Mouse (Mus musculus): ENCODE data around the gene Arsa.
"Not testable (repeated sequence)": the region's sequence is repeated elsewhere in the genome, so short reads cannot be mapped to it uniquely, and the experiment has no call there.

The Arsa gene

GRCm38 (mm10) chr15:89452906-89453864, 24.0 kb downstream of the Arsa start:
- DNase-seq = peak; percentile 77

GRCm38 (mm10) chr15:89442486-89443070, 34.6 kb downstream of the Arsa start:
- no peak for DNase-seq

- no peak for DNase-seq
Measured at GRCm38 (mm10) chr15:89435878-89436277, 41.3 kb downstream of the Arsa start.

GRCm38 (mm10) chr15:89434136-89434535, 43.1 kb downstream of the Arsa start:
- no peak for DNase-seq

- no peak for DNase-seq
Measured at GRCm38 (mm10) chr15:89432946-89433345, 44.3 kb downstream of the Arsa start.

GRCm38 (mm10) chr15:89431806-89432205, 45.4 kb downstream of the Arsa start:
- no peak for DNase-seq

GRCm38 (mm10) chr15:89431271-89431670, 46.0 kb downstream of the Arsa start:
- DNase-seq = no peak

- not testable (repeated sequence) for DNase-seq
Measured at GRCm38 (mm10) chr15:89430771-89431170, 46.5 kb downstream of the Arsa start.

GRCm38 (mm10) chr15:89430341-89430740, 46.9 kb downstream of the Arsa start:
- DNase-seq = no peak

GRCm38 (mm10) chr15:89429352-89430221, 47.6 kb downstream of the Arsa start, which contains the start of the genes C730034F03Rik, Gm44502 and Chkb:
Gene C730034F03Rik, plus strand, starts transcription at chr15:89429589.
Gene Gm44502, minus strand, starts transcription at chr15:89429696.
Gene Chkb, minus strand, starts transcription at chr15:89429908.
- DNase-seq = peak; percentile 89

- no peak for DNase-seq
Measured at GRCm38 (mm10) chr15:89428821-89429351, 48.3 kb downstream of the Arsa start.

- no peak for DNase-seq
Measured at GRCm38 (mm10) chr15:89428136-89428790, 49.0 kb downstream of the Arsa start.

GRCm38 (mm10) chr15:89426716-89427115, 50.5 kb downstream of the Arsa start:
- DNase-seq = no peak

GRCm38 (mm10) chr15:89425711-89426121, 51.5 kb downstream of the Arsa start, which contains the start of gene Cpt1b:
Gene Cpt1b, minus strand, starts transcription at chr15:89425863.
- DNase-seq = no peak

- no peak for DNase-seq
Measured at GRCm38 (mm10) chr15:89424621-89425020, 52.6 kb downstream of the Arsa start.

Measured in lung, postnatal 14 days (tissue).